Mouse (Mus musculus) cortical plate, adult 2 months (tissue): Measurements from ENCODE around the gene Zmiz1. TPM values are rescaled to one million over a fixed set of nuclear protein-coding genes. Genes with fewer than 3 reads are reported as not detected.

Experiments
- H3K27ac ChIP-seq: fragments of 200-500 bp; 2 replicates; pipeline ENCODE4 v1.5.1; 2012; ENCODE audit warnings: low read length, control low read depth, inconsistent platforms; ENCODE audit not compliant: insufficient read depth
- H3K4me1 ChIP-seq: fragments of 200-500 bp; 2 replicates; pipeline ENCODE4 v1.6.1; 2011; ENCODE audit warnings: low read length; ENCODE audit not compliant: control insufficient read depth, insufficient read depth
- H3K4me3 ChIP-seq: fragments of 200-500 bp; 2 replicates; pipeline ENCODE4 v1.5.1; 2011; ENCODE audit warnings: mild to moderate bottlenecking, low read length, control low read depth; ENCODE audit not compliant: insufficient read depth
- CTCF ChIP-seq: fragments of 200-500 bp; IDR thresholded peaks from 2 replicates; pipeline ENCODE4 v1.5.1; 2011; ENCODE audit warnings: mild to moderate bottlenecking, control low read depth, low read length; ENCODE audit not compliant: insufficient read depth; ENCODE audit errors: extremely low read depth
- POLR2A ChIP-seq: fragments of 200-500 bp; IDR thresholded peaks from 2 replicates; pipeline ENCODE4 v1.6.1; 2011; ENCODE audit warnings: mild to moderate bottlenecking, low read length, control low read depth; ENCODE audit not compliant: insufficient read depth; ENCODE audit errors: extremely low read depth
- polyA plus RNA-seq: library from polyadenylated mRNA; depleted of rRNA; stranded (reverse); fragments of >200 nt; gene quantifications from 2 replicates; pipeline ENCODE4 v1.2.3, GENCODE M21; 2012

Gene Zmiz1
- polyA plus RNA-seq, 1 experiment: 36.9 TPM

- 0 out of 2 replicates have a peak overlapping the region, but pooled peaks have one; percentile 22 for H3K27ac ChIP-seq
- H3K4me1 ChIP-seq: peaks cover 10% of the 10 kb centered on the region
- H3K4me3 ChIP-seq: no peak overlapping the region
- TF ChIP-seq CTCF: no peak
- no peak for TF ChIP-seq POLR2A
Observed at GRCm38 (mm10) chr14:25480443-25480842, 21.5 kb downstream of the Zmiz1 start.

- peaks cover 10% of the 10 kb centered on the region for H3K4me1 ChIP-seq
- peak overlapping the region; percentile 68 for H3K27ac ChIP-seq
- TF ChIP-seq CTCF (no peak), POLR2A (no peak)
- H3K4me3 ChIP-seq: no peak overlapping the region
Observed at GRCm38 (mm10) chr14:25480916-25481666, 22.1 kb downstream of the Zmiz1 start.

DNA sequence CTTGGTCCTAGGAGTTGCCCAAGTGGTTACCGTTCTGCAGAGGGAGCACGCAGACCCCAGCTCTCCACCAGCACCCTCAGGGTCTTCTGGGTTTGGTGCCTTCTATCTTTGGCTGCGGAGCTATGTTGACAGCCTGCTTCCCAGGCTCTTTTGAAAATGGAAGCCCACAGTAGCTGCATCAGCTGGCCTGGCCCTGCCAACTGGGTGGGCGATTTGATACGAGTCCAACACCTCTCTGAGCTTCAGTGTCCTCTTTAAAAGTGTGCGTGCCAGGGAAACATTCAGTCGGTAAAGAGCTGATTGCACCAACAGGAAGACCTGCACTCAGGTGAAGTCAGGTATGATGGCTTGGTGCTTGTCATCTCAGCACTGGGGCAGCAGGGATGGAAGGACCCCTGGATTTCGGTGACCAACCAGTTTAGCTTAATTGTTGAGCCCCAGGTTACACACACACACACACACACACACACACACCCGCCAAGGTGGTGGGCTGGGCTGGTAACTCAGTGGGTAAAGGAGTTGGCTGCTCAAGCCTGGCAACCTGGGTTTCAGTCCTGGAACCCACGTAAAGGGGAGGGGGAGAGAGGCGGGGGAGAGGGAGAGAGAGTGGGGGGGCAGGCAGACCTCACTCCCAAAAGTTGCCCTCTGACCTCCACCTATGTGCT, 22.8 kb downstream of the Zmiz1 start:
- Histone ChIP-seq H3K4me1 (peaks cover 12% of the 10 kb centered on the region), H3K4me3 (no peak overlapping the region), H3K27ac (peak overlapping the region; percentile 68)
- TF ChIP-seq POLR2A: no peak
- TF ChIP-seq CTCF: no peak

- peaks cover 13% of the 10 kb centered on the region for H3K4me1 ChIP-seq
- no peak overlapping the region for H3K27ac ChIP-seq
- H3K4me3 ChIP-seq: no peak overlapping the region
- TF ChIP-seq POLR2A (no peak), CTCF (no peak)
Observed at GRCm38 (mm10) chr14:25482404-25482803, 23.4 kb downstream of the Zmiz1 start.

GRCm38 (mm10) chr14:25483285-25483684, 24.3 kb downstream of the Zmiz1 start:
- peaks cover 15% of the 10 kb centered on the region for H3K4me1 ChIP-seq
- no peak overlapping the region for H3K4me3 ChIP-seq
- TF ChIP-seq CTCF: no peak
- no peak for TF ChIP-seq POLR2A
- no peak overlapping the region for H3K27ac ChIP-seq

- no peak overlapping the region for H3K27ac ChIP-seq
- H3K4me3 ChIP-seq: no peak overlapping the region
- H3K4me1 ChIP-seq: peaks cover 13% of the 10 kb centered on the region
- no peak for TF ChIP-seq POLR2A
- TF ChIP-seq CTCF: no peak
Observed at GRCm38 (mm10) chr14:25484049-25484448, 25.1 kb downstream of the Zmiz1 start.

DNA sequence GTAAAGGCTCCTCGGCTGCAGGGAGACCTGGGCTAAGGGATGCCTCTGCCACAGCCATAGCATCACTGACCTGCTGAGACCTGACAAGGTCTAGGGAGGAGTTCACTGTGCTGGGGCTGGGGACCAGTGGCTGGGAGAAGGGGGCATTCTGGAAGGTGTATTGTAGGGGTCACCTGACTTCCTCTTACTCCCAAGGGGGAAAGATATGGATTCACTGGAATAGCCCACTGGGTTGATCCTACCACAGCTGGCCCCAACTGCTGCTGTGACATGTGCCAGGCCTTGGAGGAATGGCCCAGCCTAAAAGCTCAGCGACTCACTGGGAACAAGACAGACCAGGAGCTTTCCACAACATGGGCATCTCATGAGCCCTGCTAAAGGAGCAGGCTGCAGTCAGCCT, 27.2 kb downstream of the Zmiz1 start:
- H3K4me1 ChIP-seq: peaks cover 11% of the 10 kb centered on the region
- TF ChIP-seq CTCF: no peak
- no peak for TF ChIP-seq POLR2A
- no peak overlapping the region for H3K4me3 ChIP-seq
- H3K27ac ChIP-seq: no peak overlapping the region

DNA sequence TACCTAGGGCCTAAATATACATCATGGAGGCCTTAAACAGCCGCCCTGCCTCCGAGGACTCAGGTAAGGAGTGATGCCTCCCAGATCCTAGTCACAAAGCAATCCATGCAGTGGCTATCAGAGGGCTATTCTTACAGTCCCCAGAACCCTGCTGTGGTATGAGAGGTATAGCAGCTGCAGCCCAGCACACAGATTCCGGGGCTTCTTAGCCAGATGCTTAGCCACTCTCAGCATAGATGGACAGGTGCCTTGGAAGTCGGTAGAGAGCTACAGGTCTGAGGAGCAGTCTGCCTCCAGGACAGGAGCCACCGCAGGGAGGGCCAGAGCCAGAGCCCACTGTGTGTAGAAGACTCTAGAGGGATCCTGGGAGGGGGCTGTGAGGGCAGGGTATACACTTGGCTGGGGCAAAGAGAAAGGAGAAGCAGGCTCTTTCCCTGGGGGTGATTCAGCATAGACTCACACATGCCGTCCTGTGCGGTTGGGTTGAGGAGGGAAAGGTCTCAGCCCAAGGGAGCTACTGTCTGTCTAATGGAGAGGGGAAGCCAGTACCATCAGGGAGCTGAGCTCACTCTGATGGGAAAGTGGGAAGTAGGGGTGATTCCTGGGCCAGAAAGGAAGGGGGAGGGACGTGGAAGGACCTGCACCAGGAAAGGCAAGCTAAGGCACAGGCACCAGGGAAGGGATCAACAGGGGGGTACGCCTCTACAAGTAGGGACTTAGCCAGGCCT, 27.9 kb downstream of the Zmiz1 start:
- Histone ChIP-seq H3K27ac (no peak overlapping the region), H3K4me1 (peaks cover 5% of the 10 kb centered on the region), H3K4me3 (no peak overlapping the region)
- TF ChIP-seq CTCF: no peak
- TF ChIP-seq POLR2A: no peak

DNA sequence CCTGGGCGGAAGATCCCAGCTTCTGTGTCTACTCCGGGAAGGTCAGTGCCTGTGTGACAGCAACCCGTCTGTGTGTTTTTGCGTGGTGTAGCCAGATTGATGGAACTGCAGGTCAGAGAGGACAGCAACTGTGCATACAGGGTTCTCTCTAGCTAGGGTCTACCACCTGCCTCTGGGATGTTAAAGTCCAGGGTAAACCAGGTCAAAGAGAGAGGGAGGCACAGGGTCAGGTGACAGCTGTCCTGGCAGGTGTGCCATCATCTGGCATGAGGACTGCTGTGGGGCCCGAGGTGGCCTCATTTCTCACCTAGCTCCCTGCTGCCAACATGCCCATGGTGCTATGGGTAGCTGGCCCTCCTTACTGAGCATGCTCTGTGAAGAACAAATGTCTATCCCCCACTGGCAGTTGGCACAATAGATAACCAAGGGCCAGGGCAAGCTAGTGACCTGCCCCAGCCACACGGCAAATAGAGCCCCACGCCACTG, 28.5 kb downstream of the Zmiz1 start:
- H3K27ac ChIP-seq: peak overlapping the region; percentile 43; the same call in 1 of the 2 replicates
- TF ChIP-seq POLR2A: no peak
- no peak for TF ChIP-seq CTCF
- H3K4me1 ChIP-seq: peaks cover 5% of the 10 kb centered on the region
- no peak overlapping the region for H3K4me3 ChIP-seq
